Mouse (Mus musculus): ENCODE results near the gene Lrrfip1.

Gene Lrrfip1

DNA sequence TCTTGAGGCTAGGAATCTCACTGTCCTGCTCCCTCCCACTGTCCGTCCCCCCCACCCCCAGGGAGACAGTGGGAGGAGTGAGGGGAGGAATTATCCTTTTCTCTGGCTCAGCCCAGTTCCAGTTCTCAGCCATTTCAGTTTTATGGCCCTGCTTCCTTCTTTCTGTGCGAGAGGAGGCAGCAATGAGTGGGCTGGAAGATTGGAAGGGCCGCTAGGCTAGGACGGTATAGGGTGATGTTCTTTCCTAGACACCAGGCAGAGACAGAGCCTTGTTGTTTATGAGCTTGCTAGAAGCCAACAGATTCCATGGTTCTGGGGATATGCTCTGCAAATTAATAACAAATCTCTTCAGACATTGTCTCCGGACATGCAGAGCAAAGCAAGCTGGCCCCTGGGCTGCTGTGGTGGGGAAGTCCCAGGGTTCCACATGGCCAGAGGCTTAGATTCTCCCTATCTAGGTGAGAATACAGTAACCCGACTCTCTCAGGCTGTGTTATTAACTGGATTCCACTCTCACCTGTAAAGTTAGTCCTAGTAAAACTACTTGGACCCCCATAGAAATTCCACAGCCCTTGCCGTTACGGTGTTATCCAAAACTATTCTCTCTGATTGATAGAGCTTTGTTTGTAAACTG, 53.0 kb downstream of the Lrrfip1 start:
- in situ Hi-C loops (cut with MboI; ENCODE audit: unreplicated experiment in 2 of 2), result no loop called here

DNA sequence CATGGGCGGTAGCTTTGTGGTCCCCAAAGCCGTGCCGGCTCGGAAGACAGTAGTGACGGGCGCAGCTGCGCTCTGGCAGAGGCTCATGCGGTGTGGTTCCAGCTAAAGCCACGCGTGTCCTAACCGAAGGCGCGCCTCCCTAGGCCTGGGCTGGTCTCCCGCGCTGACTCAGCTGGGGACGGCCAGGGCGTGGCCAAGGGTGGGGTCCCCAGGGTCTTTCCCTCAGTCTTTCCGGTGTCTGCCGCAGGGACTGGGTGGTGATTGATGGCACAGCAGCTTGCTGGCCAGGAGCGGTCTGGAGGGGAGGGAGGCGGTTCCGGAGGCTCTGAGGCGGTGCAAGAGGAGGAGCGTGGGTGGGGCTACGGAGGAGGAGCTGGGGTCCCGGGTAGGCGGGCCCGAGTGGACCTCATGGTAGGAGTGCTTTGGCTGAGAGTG, 54.2 kb downstream of the Lrrfip1 start:
- in situ Hi-C loops (cut with MboI; ENCODE audit: unreplicated experiment in 2 of 2), result no loop called here

DNA sequence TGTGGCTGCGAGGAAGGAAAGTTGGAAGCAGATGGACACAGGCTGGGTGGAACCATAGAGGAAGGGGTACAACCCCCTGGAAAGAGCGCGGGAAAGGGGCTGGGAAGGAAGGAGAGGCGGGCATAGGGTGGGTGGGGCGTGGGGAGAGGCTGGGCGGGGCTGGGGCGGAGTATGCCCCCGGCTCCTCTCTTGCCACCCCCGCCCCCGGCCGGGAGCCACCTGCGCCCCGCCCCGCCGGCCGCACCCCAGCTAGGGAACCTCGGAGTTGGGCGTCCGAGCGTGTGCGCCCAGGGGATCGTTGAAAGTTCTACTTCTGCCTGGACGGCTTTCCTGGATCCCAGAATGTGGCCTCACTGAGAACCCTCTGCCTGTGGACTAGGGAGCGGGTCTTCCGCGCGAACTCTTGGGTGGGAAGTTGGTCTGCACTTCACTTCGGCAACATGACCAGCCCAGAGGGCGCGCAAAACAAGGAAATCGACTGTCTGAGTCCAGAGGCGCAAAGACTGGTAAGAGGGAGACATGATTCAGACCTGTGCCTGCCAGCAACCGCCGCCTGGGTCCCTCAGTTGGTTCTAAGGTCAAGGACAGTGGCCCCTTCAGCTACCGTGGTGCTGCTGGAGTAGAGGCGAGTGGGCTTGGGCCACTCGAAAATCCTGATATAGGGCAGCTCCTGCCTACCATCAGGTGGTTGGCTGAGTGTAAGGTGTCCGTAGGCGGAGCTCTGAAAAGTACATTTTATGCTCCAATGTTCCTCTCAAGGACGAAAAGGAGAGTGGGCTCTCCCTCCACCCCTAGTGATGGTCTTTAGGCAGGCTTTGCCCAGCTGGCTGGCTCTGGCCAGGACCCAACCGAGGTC, 54.9 kb downstream of the Lrrfip1 start:
- in situ Hi-C loops (cut with MboI; ENCODE audit: unreplicated experiment in 2 of 2), result no loop called here

DNA sequence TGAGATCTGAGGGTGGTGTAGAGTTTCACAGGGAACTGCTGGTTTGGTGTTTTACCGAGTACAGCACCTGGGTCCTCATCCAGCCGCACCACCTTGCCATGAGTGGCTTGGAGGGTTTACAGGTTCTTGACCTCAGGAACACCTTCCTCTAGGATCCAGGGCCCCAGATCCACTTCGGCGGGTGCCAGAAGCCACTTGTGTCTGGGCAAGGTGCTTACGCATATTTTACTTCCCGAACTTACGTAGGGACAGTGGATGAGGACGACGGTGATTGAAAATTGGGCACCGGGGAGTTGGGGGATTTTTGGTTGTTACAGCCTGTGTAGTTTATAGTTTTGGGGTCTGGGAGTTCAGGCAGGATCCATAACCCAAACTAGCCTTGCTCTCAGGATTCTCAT, 55.5 kb downstream of the Lrrfip1 start:
- in situ Hi-C loops (cut with MboI; ENCODE audit: unreplicated experiment in 2 of 2), result no loop called here

DNA sequence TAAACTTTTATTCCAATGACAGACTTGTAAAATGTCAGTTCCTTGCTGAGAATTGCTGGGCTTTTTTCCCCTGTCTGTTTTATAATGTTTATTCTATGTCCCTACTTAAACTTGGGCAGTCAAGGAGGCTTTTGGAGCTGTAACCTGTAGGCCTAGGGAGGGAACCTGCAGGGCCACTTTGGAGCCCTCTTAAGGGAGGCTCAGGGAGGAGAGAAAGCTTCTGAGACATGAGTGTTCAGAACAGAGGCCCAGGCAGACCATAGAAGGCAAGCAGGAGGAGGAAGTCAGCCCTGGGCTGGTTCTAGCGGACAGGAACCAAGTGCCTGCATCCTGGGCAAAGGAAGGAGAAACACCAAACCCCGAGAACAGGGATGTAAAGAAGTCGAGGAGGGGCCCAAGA, 56.3 kb downstream of the Lrrfip1 start:
- in situ Hi-C loops (cut with MboI; ENCODE audit: unreplicated experiment in 2 of 2), result loop anchor here in 1 of 2 experiments (5.0 kb wide), 1 partner anchor 37 kb away; no protein-coding TSS in a partner anchor

DNA sequence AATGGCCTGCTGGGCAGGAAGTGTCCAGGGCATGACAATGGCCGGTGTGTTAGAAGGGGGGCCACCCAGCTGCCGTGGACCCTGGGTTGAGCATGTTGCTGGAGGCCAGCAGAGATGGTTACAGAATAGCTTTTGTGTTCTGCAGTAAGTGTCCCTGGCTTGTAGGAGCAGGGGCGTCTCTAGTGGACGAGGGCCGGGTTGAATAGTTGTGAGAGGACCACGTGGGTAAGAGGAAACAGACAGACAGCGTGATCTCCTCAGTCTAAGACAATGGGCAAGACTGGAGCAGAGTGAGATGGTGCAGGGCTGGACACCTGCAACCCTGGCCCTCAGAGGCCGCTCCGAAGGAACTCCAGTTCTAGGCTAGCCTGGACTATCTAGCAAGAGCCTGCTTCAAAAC, 57.2 kb downstream of the Lrrfip1 start:
- in situ Hi-C loops (cut with MboI; ENCODE audit: unreplicated experiment in 2 of 2), result loop anchor here in 1 of 2 experiments (5.0 kb wide), 1 partner anchor 37 kb away; no protein-coding TSS in a partner anchor

DNA sequence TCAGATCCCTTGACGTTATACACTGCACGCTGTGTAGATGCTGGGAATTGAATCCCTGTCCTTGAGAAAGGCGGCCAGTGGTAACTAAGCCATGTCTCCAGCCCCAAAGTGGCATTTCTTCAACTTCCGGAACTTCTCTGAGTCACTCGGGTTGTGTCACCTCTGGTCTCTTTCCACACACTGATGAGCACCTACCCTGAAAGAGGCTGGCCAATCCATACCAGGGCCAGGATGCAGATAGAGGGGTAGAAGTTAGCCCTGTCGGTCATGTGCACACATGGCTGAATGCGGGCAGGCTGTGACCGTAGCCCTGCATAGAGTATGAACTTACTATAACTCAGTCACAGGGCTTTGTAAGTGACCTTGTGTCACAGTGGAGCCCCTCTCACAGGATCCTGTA, 57.9 kb downstream of the Lrrfip1 start:
- in situ Hi-C loops (cut with MboI; ENCODE audit: unreplicated experiment in 2 of 2), result loop anchor here in 1 of 2 experiments (5.0 kb wide), 1 partner anchor 36 kb away; no protein-coding TSS in a partner anchor

DNA sequence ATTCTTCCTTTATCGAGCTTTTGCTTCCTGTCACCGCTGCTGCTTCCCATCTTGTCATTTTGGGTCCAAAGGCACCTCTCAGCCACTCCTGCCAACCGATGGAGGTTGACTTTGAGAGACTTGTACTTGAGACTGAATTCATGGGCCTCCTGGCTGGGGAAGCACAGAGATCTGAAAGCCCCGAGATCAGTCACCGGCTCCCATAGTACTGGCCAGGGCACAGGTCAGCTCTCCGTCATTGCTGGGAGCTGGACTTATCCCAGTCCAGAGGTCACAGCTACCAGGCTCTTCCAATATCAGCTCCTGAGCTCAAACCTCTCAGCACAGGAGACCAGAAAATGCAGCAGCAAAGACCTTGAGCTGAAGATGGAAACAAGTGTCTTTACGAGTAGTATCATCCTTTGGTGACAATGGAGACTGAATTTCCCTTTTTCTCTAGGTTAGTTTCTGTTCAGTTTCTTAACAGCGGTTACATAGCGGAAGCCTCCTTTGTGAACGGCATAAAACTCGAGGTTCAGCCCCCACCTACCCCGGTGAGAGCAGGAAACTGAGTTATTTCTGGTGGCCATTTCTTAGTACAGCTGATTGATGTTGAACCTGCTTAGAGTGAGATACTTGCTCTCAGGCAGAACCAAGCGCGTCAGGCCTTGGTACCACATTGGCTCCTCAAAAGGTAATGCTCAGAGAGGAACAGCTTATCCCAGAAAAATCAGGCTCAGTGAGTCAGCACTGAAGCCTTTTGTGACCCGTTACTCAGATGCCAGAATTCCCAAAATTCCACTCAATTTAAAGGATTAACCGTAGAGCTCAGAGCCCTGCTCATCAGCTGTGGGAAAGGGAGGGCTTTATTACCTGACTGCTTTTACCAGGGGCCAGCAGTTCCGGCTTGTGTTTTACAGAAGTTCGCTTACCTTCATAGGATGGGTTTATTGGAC, 59.0 kb downstream of the Lrrfip1 start:
- in situ Hi-C loops (cut with MboI; ENCODE audit: unreplicated experiment in 2 of 2), result loop anchor here in 1 of 2 experiments (5.0 kb wide), 1 partner anchor 35 kb away; no protein-coding TSS in a partner anchor

DNA sequence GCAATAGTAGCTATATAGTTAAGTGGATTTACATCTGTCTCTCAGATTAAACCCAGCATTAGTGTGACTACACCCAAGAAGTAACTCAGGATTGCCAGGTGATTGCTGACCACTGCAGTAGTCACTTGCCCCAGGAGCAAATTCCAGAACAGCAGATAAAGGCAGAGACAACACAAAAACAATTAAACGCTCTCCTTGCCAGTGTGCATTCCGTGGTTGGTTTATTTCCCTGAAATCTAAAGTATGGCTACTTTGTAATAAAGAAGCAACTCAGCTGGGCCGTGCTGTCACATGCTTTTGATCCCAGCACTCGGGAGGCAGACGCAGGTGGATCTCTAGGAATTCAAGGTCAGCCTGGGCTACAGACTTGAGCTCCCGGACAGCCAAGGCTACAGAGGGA, 59.7 kb downstream of the Lrrfip1 start:
- in situ Hi-C loops (cut with MboI; ENCODE audit: unreplicated experiment in 2 of 2), result loop anchor here in 1 of 2 experiments (5.0 kb wide), 1 partner anchor 34 kb away; no protein-coding TSS in a partner anchor

DNA sequence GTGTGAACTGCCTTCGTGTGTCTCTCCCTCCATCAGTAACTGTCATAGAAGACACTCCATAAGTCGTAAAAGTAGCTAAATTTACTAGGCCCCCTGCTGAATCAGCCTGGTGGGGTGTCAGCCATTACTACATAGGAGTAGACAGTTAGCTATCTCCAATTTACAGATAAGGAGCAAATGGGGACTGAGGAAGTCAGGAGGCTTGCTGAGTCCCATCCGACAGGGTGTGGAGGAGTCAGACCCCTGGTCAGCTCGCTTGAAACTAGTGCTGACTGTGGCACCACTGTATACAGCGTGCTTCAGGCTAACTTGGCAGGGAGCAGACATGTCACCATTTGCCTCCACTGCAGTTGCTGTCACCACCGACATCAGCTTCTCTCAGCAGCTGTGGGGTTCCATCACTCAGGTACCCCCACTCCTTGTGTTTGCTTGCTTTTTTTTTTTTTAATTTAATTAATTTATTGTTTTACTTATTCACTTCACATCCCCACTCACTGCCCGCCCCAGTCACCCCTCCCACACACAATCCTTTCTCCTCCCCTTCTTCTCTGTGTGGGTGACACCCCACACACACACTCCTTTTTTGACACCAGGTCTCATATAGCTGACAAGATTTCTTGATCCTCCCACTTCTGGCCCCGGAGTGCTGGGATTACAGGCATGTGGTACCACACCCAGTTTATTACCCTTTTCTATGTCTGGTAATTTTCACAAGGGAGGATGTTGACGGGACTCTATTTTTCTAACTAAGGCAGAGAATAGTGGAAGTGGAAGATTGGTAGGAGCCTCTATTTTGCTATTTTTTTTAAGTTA, 61.5 kb downstream of the Lrrfip1 start:
- in situ Hi-C loops (cut with MboI; ENCODE audit: unreplicated experiment in 2 of 2), result loop anchor here in 1 of 2 experiments (5.0 kb wide), 1 partner anchor 32 kb away; no protein-coding TSS in a partner anchor

DNA sequence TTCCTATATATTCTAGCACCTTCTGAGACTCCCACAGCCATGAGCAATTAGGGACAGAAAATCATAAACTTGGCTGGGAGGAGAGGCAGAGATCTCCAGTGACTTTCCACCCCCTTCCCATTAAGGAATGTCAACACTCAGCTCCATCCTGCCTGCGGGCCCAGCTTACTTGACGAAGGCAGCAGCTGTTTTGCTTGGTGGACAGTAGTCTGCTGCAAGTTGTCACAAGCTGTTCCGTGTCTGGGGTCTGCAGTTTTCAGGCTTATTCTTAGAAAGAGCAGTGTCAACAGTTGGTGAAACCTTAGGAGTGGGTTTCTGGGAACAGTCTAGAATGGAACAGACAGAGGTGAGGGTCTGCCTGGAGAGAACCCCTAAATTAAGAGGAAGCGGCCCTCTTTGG, 62.6 kb downstream of the Lrrfip1 start:
- in situ Hi-C loops (cut with MboI; ENCODE audit: unreplicated experiment in 2 of 2), result no loop called here

DNA sequence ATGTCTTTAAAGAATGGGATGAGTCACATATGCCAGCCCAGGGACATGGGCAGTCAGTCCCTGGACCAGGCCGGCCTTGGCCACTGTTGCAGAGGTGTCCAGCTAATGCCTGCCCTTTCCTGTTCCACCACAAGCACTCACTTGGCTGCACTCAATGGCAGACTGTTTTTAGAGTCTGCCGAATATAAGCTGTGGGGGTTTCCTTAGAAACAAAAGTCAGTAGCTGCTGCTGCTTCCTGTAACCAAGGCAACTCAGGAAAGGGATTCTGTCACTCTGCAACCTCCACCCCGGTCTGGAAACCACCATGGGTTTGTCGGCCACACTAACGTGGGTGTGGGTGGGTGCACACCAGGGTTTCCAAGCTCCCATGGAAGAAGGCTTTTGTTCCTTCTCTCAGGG, 63.8 kb downstream of the Lrrfip1 start:
- in situ Hi-C loops (cut with MboI; ENCODE audit: unreplicated experiment in 2 of 2), result no loop called here

DNA sequence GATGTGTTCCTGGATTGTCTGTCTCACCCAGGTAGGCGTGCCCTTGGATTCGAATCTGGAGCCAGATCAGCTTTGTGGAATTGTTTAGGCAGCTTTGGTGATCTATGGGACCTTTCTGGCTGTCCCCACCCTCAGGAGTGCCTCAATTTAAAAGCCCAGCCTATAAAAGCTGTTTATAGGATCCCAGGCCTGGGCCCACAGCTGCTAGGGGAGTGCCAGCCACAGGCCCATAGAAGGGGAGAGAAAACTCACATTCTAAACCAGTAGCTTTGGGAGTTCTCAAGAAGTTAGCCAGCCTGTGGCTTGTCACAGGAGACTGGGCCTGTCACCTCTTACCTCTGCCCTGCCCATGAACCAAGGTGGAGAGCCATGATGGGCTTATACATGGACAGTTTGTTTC, 65.5 kb downstream of the Lrrfip1 start:
- in situ Hi-C loops (cut with MboI; ENCODE audit: unreplicated experiment in 2 of 2), result no loop called here

DNA sequence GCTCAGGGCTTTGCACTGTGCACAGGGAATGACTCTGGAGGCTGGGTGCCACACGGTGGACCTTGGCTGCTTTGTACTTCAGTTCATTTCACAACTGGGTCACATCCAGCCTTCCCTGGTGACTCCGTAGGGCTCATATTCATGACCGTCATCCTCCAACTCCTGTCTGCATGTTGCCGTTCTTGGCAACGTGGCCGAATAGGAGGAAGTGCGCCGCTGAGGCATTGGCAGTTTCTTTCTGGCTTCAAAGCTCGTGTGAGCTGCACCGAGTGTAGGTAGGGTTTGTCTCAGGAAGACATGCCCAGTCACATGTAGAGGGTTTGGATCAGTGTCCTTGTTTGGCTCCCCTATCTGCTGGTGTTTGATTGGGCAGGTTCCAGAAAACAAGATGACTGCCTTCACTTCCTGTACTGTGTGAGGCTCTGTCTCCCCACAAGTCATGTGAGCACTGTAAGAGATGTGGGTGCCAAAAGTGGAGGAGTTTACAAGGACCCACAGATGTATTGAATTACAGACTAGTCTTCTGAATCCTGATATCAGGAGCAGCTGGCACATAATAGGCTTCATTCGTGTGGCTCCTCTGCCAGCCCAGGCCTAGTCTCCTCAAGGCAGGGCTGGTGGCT, 66.5 kb downstream of the Lrrfip1 start:
- in situ Hi-C loops (cut with MboI; ENCODE audit: unreplicated experiment in 2 of 2), result no loop called here

DNA sequence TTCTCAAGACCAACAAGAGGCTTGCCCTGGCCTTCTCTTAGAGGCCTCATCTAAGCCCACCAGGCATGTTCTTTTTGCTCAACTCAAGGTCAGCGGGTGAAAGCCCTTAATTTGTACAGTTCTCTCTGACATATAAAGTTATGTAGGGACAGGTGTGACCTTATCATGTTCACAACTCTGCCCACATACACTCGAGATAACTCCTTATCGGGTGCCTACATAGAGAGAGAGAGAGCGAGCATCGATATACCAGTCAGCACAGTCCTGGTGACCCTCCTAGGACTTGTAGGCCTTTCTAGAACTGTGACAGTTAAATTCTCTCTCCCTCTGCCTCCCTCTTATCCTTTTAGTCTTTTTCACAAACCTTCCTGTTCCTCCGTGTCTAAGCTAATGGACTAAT, 67.5 kb downstream of the Lrrfip1 start:
- in situ Hi-C loops (cut with MboI; ENCODE audit: unreplicated experiment in 2 of 2), result no loop called here

DNA sequence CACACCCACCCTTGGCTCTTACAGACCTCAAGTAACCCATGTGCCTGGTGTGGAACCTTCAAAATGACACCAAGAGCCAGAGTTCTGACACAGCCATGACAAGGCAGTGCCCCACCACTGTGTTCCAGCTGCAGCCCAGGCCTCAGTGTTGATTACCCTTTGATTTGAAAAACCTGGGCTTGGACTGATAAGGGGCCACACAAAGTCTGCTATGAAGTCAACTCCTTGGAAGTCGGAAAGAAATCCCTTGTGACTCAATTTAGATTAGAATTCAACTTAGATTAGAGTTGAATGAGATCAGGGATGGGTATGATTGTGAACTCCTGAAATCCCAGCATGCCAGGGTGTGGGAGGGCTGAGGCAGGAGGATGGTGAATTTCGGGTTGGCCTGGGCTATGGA, 68.1 kb downstream of the Lrrfip1 start:
- in situ Hi-C loops (cut with MboI; ENCODE audit: unreplicated experiment in 2 of 2), result no loop called here

DNA sequence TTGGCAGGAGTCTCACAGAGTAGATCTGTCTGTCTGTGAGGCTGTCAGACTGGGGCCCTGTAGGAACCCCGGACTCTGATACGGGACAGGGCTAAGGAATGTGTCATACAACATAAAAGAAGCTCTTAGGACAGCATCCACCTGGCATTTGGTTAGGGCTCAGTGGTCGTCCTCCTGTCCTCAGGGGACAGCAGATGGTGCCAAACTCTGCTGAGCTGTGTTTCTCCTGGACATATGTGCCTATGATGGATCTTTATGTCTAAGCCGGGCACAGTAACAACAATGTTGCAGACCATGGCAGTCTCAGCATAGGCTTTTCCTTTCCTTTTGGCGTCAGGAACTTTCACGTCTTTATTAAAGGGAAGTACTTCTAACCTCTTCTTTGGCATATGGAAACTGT, 69.2 kb downstream of the Lrrfip1 start:
- in situ Hi-C loops (cut with MboI; ENCODE audit: unreplicated experiment in 2 of 2), result no loop called here

DNA sequence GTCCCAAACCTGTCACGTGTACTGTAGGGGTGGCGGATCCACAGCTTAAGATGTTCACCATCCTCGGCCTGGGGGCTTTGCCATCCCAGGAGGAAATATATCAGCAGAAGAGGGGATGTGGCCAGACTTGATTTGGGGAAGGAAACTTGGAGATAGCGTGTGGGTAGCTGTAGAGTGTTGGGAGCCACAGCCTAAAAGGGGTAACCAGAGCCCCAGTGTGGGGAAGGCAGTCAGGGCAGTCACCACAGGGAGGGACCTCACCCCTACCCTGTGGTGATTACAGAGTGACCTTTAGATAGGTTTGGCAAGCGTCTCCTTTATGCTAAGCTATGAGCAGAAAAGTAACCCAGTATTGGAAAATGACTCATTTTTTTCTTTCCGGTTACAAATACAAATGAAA, 71.0 kb downstream of the Lrrfip1 start:
- in situ Hi-C loops (cut with MboI; ENCODE audit: unreplicated experiment in 2 of 2), result no loop called here

DNA sequence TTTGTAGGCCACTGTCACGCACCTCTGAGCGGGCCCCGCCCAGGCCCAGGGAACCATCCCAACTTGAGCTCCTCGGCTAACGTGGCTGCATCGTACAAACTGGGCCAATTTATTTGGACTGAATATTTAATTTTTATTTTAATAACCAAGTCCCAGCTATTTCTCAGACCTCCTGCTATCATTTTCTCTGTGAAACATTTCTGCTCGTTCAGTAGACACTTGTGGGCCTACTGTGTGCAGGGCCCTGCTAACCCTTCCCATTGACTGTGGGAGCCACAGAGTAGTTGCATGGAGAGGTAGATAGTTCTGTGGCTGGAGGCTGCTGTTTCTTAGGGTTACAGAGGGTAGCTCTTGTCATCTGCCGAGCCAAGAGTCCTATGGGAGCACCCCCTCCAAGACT, 72.0 kb downstream of the Lrrfip1 start:
- in situ Hi-C loops (cut with MboI; ENCODE audit: unreplicated experiment in 2 of 2), result no loop called here

Data from v-Abl transformed pro-B cells (cell line).